Mouse (Mus musculus) thymus, adult 18-20 months (tissue): ENCODE data around the gene 4933414I15Rik.
A peak's percentile ranks its signal among the peaks of the same experiment; 100 is the strongest.

Experiments used
- DNase-seq, 2 experiments: peaks; one replicate each; pipeline ENCODE4 v3.0.0; 2022; ENCODE audit warnings: mixed read lengths in 2 of 2

4933414I15Rik gene

GRCm38 (mm10) chr11:50943506-50943905 is at the start of gene 4933414I15Rik:
4933414I15Rik (minus strand) TSS chr11:50943765.
- no peak for DNase-seq

DNA sequence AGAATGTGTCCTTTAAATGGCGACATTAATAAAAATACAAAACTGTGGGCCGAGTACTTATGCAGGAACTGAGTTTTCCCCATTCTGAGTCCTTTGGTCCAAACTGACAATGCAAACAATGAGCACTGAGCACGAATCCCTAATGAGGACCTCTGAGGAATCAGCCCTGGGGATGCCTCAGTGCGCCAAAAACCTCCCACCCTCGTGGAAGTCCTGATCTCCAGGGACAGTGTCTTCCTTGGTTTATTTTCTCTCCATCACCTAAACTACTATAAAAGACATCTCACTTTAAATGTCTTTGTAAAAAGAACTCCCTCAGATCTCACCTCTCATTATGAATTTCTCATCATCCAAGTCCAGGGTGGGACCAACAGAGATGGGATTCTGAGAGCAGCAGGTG is 38.1 kb upstream of the 4933414I15Rik start, which contains the start of gene Olfr1377:
Olfr1377 (plus strand) TSS at position 301 of the 400 bp plus-strand sequence.
- no peak for DNase-seq

- DNase-seq: no peak
Measured at GRCm38 (mm10) chr11:50977216-50977615, 33.7 kb upstream of the 4933414I15Rik start.

- no peak for DNase-seq
Measured at GRCm38 (mm10) chr11:50966230-50966629, 22.7 kb upstream of the 4933414I15Rik start, which contains the start of gene Olfr1378. Olfr1378 (plus strand) TSS chr11:50966530.

GRCm38 (mm10) chr11:50964886-50965285 is 21.3 kb upstream of the 4933414I15Rik start:
- no peak for DNase-seq

- DNase-seq: no peak
Measured at GRCm38 (mm10) chr11:50953665-50954064, 10.1 kb upstream of the 4933414I15Rik start, which contains the start of gene Prop1. Prop1 (minus strand) TSS chr11:50953765.

DNA sequence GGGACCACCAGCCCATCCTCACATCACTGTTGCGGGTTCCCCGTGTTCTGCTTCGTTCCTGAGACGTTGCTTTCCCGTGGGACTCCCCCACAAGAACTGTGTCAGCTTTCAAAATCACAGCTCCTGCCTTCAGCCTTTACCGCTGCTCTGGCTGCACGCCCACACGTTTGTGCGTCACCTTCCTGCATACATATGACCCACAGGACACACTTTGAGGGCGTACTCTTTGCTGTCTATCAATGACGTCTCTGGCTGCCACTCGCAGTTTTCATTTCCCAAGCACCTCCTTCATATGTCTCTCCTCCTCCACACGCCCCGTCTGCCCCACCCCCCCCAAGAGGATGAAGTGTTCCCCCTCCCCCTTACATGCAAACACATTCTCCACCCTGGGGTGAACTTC is 8.7 kb upstream of the 4933414I15Rik start:
- DNase-seq: no peak

DNA sequence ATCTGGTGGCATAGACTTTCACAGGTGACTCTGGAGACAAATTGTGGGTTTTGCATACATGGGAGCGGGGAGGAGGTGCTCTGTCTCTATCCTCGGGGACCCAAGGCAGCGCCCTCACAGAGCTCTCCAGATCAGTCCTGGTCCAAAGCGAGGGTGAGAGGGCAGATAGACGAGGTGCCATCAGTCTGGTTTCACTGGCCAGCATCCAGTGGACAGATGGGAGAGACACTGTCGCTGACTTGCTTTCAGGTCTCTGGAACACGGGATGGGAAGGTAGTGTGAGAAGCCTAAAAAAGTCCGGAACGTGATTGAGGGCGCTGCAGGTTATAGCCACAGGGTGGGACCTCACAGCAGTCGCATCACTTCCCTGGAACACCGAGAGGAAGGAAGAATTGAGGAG is 1.2 kb downstream of the 4933414I15Rik start:
- DNase-seq: no peak

DNA sequence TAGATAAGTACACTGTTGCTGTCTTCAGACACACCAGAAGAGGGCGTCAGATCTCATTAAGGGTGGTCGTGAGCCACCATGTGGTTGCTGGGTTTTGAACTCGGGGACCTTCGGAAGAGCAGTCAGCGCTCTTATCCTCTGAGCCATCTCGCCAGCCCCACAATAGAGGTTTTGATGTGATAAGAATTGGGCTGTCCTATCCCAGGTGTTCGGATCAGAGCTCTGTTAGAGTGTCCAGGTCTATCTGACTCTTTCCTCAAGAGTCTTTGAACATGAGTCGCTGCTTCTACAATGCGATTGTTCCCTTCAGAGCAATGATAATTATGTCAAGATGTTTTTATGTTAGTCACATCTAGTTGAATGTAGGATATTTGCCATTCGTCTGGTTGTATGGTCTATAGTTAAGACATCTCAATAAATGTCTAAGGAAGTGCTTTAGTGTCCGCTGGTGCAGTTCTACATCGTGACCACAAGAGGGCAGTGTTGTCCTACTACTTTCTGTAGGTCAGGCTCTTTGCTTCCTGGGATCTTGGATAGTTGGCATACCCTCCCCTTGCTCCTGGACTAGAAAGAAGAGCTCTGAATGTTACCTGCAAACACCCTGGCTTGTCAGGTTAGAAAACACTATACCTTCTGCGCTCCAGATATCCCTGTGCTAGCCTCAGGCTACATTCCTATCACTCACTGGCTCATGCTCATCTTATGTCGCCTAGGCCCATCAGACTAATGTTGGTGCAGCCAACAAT is 3.8 kb downstream of the 4933414I15Rik start:
- DNase-seq: no peak

DNA sequence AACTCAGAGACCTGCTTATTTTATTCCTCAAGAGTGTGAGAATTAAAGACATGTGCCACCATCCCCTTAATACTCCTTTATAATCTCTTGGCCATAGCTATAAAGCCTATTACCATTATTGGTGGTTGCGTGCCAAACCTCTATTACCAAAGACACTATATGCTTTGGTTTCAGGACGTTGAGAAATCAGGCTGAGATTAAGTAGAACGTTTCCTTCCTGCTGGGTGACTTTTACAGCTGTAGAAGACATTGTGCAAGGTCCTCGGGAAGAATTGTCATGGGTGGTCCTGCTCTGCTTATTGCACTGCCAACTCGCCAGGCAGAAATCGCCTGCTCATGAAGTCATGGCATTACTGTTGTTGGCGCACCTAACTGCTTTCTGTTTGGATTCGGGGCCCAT is 5.1 kb downstream of the 4933414I15Rik start:
- no peak for DNase-seq

DNA sequence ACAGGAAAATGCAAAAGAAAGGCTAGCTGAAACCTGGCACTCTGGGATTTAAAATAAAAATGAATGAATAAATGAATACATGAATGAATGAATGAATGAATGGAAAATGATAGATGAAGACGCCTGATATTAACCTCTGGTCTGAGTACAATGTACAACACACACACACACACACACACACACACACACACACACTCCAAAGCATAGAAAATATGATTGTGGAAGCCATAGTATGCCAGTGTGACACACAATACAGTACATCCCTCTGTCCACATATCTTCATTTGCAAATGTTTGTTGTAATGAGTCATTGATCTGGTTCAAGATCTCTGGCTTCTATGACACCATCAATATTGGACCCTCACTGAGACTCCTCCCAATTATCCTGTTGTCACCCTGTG is 11.5 kb downstream of the 4933414I15Rik start:
- DNase-seq: no peak

DNA sequence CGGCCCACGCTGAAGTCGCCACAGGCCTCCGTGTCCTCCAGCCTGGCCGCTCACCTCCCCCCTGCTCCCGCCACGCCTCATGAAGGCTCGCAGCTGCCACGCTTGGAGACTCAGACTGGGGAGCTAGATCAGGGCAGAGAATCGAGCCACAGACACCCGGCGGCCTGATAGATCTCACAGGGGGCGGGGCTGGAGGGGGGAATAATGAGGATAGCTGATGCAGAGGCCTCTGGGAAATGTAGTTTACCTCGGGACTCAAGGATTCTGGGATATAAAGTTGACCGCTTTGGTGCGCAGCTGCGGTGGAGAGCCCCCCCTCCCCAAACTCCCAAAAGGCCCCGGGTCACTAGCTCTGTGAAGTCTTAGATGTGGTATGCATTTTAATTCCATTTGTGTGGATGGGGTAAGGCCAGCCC is 12.1 kb downstream of the 4933414I15Rik start, which contains the start of gene Zfp354b:
Zfp354b (minus strand) TSS at position 183 of the 416 bp plus-strand sequence.
- peak; percentile 11 to 18 for DNase-seq

GRCm38 (mm10) chr11:50931021-50931420 is 12.5 kb downstream of the 4933414I15Rik start:
- no peak for DNase-seq

DNA sequence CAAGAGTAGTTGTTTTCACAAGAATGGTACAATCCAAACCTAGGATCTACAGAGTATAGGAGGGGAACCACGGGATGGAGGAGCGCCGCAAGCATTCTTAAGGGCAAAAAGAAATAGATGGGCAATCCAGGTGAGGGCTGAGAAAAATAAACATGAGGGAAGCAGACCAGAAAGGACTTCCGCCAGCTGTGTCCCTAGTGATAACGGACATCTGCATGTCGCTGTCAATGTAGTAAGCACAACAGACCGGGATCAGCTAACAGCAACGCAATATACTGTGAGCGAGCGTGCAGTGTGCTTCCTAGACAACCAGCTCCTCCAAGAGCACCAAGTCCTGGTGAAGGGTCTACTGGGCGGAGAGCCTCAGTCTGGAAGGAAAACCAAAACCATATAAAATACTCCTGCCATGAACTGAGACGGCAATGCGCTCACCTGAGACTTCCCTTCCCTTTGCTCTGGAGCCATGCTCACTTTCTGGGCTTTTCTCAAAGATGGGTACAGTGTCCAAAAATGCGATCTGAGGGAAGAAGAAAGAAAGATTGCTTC is 13.0 kb downstream of the 4933414I15Rik start:
- DNase-seq: no peak

- DNase-seq: peak; percentile 84 to 86
Measured at GRCm38 (mm10) chr11:50915671-50916320, 27.8 kb downstream of the 4933414I15Rik start, which contains the start of gene Zfp2. Zfp2 (minus strand) TSS chr11:50916165.

GRCm38 (mm10) chr11:50914461-50914860 is 29.1 kb downstream of the 4933414I15Rik start:
- no peak for DNase-seq

DNA sequence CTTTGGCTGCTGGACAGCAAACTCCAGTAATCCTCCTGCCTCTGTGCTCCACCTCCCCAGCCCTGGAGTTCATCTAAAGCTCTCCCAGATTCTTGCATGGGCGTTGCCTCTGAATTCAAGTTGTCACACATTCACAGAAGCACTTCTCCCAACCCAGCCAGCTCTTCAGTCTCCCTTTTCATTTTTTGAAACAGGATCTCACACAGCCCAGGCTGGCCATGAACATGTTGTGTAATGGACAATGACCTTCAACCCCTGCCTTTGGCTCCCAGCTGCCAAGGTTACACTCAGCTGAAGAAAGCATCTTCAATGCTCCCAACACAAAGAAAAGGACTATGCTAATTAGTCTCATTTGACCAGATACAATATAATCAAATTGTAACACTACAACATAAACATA is 30.3 kb downstream of the 4933414I15Rik start:
- no peak for DNase-seq

DNA sequence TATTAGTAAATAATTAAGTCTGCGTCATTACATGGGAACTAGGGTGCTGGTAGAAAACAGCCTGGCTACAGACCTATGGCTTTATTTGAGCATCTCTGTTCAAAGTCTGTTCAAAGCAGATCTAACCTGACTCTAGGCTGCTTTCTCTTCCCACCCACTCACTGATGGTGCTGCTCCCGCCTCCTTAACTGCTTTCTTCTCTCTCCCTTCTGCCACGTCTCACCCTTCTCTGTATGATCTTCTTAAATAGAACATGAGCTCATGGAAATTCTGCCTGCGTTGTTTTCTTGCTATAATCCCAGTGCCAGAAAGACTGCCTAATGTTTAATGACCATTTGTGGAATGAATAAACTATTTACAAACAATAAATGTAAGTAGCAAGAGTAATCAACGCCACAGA is 35.4 kb downstream of the 4933414I15Rik start:
- no peak for DNase-seq

- DNase-seq: no peak
Measured at GRCm38 (mm10) chr11:50897359-50897758, 46.2 kb downstream of the 4933414I15Rik start.

GRCm38 (mm10) chr11:50892441-50892840 is 51.1 kb downstream of the 4933414I15Rik start:
- no peak for DNase-seq
